Mouse (Mus musculus): ENCODE data around the gene Htra3. TPM values are rescaled to one million over a fixed set of nuclear protein-coding genes. Genes with fewer than 3 reads are reported as not detected.
A peak's percentile ranks its signal among the peaks of the same experiment; 100 is the strongest.

Gene Htra3
- polyA plus RNA-seq, 2 experiments: 0.46 to 0.99 TPM

DNA sequence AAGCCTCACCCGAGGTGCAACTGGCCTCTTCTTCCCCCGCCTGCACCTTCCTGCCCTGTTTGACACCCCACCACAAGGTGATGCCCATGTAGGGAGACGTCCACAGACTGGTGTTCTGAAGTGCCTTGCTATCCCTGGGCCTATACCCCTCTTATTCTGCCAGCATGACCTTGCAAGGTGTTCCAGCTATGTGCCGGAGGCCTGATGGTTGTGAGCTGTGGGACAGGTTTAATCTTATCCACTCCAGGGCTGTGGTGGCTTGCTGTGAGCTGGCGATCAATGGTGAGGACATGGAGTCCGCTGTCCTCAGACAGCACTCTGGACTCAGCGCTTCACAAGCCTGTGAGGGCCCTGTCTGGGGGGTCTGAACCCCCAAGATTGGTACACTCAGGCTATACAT lies 69.2 kb downstream of the Htra3 start:
- DNase-seq (ENCODE audit: low read depth in 3 of 3, low spot score in 3 of 3): no peak
- Histone ChIP-seq H3K4me1 (replicated peaks; ENCODE audit: control insufficient read depth in 2 of 2, insufficient read depth in 2 of 2, low read length in 1 of 2) (no peaks in the 10 kb centered on the region), H3K36me3 (replicated peaks; ENCODE audit: control insufficient read depth, insufficient read depth, low read depth) (no peaks in the 10 kb centered on the region), H3K9me3 (ENCODE audit: control insufficient read depth, low read length) (no peaks in the 10 kb centered on the region), H3K9ac (replicated peaks) (no peak overlapping the region), H3K4me2 (ENCODE audit: low read depth) (no peak overlapping the region), H3K27me3 (ENCODE audit: control insufficient read depth, insufficient read depth, low read length) (no peaks in the 10 kb centered on the region), H3K27ac (no peak overlapping the region), H3K4me3 (ENCODE audit: insufficient read depth in 1 of 2, low read depth in 2 of 2, low read length in 2 of 2) (no peak overlapping the region)
- no peak for ATAC-seq (ENCODE audit: insufficient read depth)
- 66% methylated on average over 7 of the region's 7 CpGs for WGBS (ENCODE audit: insufficient replicate concordance)
- TF ChIP-seq EP300 (IDR thresholded peaks at IDR 0.05; ENCODE audit: low read depth): no peak
- no peak for TF ChIP-seq CTCF (IDR thresholded peaks at IDR 0.05; ENCODE audit: low read depth)

DNA sequence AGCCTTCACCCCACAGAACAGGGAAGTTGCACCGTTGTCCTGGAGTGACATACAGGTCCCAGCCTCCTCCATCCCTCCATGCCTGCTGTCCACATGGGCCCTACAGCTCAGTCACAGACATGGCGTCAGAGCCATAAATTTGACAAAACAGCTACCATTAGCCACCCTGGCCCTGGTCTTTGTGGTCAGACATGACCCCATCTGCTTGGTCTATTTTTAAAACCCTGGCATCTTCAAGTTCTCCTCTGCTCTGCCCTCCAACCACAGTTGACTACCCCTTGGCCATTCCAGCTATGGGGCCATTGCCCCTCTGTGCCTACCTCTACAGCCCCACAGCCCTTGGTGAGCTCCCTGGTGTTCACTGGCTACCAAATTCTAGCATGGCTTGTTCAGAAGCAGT lies 69.6 kb downstream of the Htra3 start:
- Histone ChIP-seq H3K4me3 (ENCODE audit: insufficient read depth in 1 of 2, low read depth in 2 of 2, low read length in 2 of 2) (no peak overlapping the region), H3K4me1 (replicated peaks; ENCODE audit: control insufficient read depth in 2 of 2, insufficient read depth in 2 of 2, low read length in 1 of 2) (no peaks in the 10 kb centered on the region), H3K9ac (replicated peaks) (no peak overlapping the region), H3K4me2 (ENCODE audit: low read depth) (no peak overlapping the region), H3K27ac (no peak overlapping the region), H3K27me3 (ENCODE audit: control insufficient read depth, insufficient read depth, low read length) (no peaks in the 10 kb centered on the region), H3K36me3 (replicated peaks; ENCODE audit: control insufficient read depth, insufficient read depth, low read depth) (no peaks in the 10 kb centered on the region), H3K9me3 (ENCODE audit: control insufficient read depth, low read length) (no peaks in the 10 kb centered on the region)
- TF ChIP-seq CTCF (IDR thresholded peaks at IDR 0.05; ENCODE audit: low read depth) (no peak), EP300 (IDR thresholded peaks at IDR 0.05; ENCODE audit: low read depth) (no peak)
- 49% methylated on average over 2 of the region's 2 CpGs for WGBS (ENCODE audit: insufficient replicate concordance)
- DNase-seq (ENCODE audit: low read depth in 3 of 3, low spot score in 3 of 3) (no peak), ATAC-seq (ENCODE audit: insufficient read depth) (no peak)

DNA sequence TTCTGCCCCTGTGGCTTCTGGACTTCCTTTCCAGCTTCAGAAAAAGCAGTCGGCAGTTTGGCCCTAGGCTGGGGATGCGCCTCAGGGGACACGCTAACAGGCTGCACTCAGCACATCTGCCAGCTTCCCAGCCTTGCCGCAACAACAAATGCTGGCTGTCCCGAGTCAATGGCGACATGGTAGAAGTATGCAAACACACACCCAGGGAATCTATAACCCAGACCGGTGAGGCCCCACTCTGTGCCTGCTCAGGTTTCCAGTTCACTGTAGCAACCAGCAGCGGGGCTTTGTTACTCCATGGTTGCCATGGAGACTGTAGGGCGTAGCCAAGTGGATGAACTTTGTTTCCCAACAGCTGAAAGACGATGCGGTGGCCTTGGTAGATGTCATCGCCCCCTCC lies 70.2 kb downstream of the Htra3 start:
- no peaks in the 10 kb centered on the region for H3K27me3 ChIP-seq (ENCODE audit: control insufficient read depth, insufficient read depth, low read length)
- no peaks in the 10 kb centered on the region for H3K36me3 ChIP-seq (replicated peaks; ENCODE audit: control insufficient read depth, insufficient read depth, low read depth)
- ATAC-seq (ENCODE audit: insufficient read depth) (no peak), DNase-seq (ENCODE audit: low read depth in 3 of 3, low spot score in 3 of 3) (peak in 1 of 3 experiments; percentile 9)
- no peak overlapping the region for H3K9ac ChIP-seq (replicated peaks)
- no peaks in the 10 kb centered on the region for H3K4me1 ChIP-seq (replicated peaks; ENCODE audit: control insufficient read depth in 2 of 2, insufficient read depth in 2 of 2, low read length in 1 of 2)
- no peak overlapping the region for H3K4me3 ChIP-seq (ENCODE audit: insufficient read depth in 1 of 2, low read depth in 2 of 2, low read length in 2 of 2)
- H3K9me3 ChIP-seq (ENCODE audit: control insufficient read depth, low read length): no peaks in the 10 kb centered on the region
- TF ChIP-seq CTCF (IDR thresholded peaks at IDR 0.05; ENCODE audit: low read depth) (no peak), EP300 (IDR thresholded peaks at IDR 0.05; ENCODE audit: low read depth) (no peak)
- 45% methylated on average over 12 of the region's 12 CpGs for WGBS (ENCODE audit: insufficient replicate concordance)
- H3K27ac ChIP-seq: no peak overlapping the region
- H3K4me2 ChIP-seq (ENCODE audit: low read depth): no peak overlapping the region

DNA sequence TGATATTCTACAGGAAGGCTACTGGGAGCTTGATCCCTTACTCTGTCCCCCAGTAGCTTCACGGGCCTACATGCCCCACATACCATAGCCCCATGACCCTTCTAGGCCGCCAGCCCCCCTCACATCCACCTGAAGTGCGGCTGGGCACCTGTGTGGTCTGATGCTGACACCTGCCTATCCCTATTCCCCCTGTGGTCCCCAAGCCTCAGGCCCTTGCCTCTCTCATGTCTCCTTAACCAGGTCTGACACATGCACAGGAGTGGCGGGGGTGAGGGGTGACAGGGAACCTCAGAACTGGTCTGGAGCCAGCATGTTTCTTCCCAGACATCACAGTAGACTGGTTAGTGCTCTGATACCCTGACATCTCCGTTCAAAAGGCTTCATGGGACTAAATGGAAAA lies 71.0 kb downstream of the Htra3 start:
- no peaks in the 10 kb centered on the region for H3K4me1 ChIP-seq (replicated peaks; ENCODE audit: control insufficient read depth in 2 of 2, insufficient read depth in 2 of 2, low read length in 1 of 2)

DNA sequence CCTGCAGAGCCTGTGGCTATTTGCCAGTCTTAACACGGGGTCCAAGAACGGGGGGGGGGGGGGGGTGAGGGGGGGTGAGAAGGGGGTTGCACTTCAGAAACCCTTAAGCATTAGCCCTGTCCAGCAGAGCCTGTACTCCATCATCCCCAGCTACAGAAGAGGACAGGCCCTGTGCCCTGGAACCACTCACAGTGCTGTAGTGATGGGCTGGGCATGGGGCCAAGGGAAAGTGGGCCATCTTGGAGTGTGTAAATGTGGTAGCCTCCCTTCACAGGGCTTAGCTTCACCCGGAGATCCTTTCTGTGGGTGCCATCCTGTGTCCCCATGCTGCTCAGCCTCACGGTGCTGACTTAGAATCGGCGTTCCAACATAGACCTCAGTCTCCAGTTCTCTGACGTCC lies 71.8 kb downstream of the Htra3 start:
- no peak for ATAC-seq (ENCODE audit: insufficient read depth)
- 63% methylated on average over 7 of the region's 7 CpGs for WGBS (ENCODE audit: insufficient replicate concordance)
- TF ChIP-seq EP300 (IDR thresholded peaks at IDR 0.05; ENCODE audit: low read depth) (no peak), CTCF (IDR thresholded peaks at IDR 0.05; ENCODE audit: low read depth) (no peak)

More for the DNA sequence above, 71.0 kb downstream of the Htra3 start:
- ATAC-seq (ENCODE audit: insufficient read depth) (no peak), DNase-seq (ENCODE audit: low read depth in 3 of 3, low spot score in 3 of 3) (no peak)
- Histone ChIP-seq H3K9ac (replicated peaks) (no peak overlapping the region), H3K36me3 (replicated peaks; ENCODE audit: control insufficient read depth, insufficient read depth, low read depth) (no peaks in the 10 kb centered on the region), H3K4me3 (ENCODE audit: insufficient read depth in 1 of 2, low read depth in 2 of 2, low read length in 2 of 2) (no peak overlapping the region), H3K4me2 (ENCODE audit: low read depth) (no peak overlapping the region), H3K27me3 (ENCODE audit: control insufficient read depth, insufficient read depth, low read length) (no peaks in the 10 kb centered on the region), H3K9me3 (ENCODE audit: control insufficient read depth, low read length) (no peaks in the 10 kb centered on the region), H3K27ac (no peak overlapping the region)
- WGBS (ENCODE audit: insufficient replicate concordance): 48% methylated on average over 5 of the region's 5 CpGs
- TF ChIP-seq EP300 (IDR thresholded peaks at IDR 0.05; ENCODE audit: low read depth): no peak
- no peak for TF ChIP-seq CTCF (IDR thresholded peaks at IDR 0.05; ENCODE audit: low read depth)

More for the DNA sequence above, 71.8 kb downstream of the Htra3 start:
- H3K36me3 ChIP-seq (replicated peaks; ENCODE audit: control insufficient read depth, insufficient read depth, low read depth): no peaks in the 10 kb centered on the region
- H3K27me3 ChIP-seq (ENCODE audit: control insufficient read depth, insufficient read depth, low read length): no peaks in the 10 kb centered on the region
- no peaks in the 10 kb centered on the region for H3K4me1 ChIP-seq (replicated peaks; ENCODE audit: control insufficient read depth in 2 of 2, insufficient read depth in 2 of 2, low read length in 1 of 2)
- H3K27ac ChIP-seq: no peak overlapping the region
- H3K9me3 ChIP-seq (ENCODE audit: control insufficient read depth, low read length): no peaks in the 10 kb centered on the region
- DNase-seq (ENCODE audit: low read depth in 3 of 3, low spot score in 3 of 3): no peak
- H3K4me3 ChIP-seq (ENCODE audit: insufficient read depth in 1 of 2, low read depth in 2 of 2, low read length in 2 of 2): no peak overlapping the region
- no peak overlapping the region for H3K4me2 ChIP-seq (ENCODE audit: low read depth)
- H3K9ac ChIP-seq (replicated peaks): no peak overlapping the region

Measured in liver, embryonic 14.5 days (tissue).